Mouse (Mus musculus): ENCODE data around the gene Lpar3.

DNA sequence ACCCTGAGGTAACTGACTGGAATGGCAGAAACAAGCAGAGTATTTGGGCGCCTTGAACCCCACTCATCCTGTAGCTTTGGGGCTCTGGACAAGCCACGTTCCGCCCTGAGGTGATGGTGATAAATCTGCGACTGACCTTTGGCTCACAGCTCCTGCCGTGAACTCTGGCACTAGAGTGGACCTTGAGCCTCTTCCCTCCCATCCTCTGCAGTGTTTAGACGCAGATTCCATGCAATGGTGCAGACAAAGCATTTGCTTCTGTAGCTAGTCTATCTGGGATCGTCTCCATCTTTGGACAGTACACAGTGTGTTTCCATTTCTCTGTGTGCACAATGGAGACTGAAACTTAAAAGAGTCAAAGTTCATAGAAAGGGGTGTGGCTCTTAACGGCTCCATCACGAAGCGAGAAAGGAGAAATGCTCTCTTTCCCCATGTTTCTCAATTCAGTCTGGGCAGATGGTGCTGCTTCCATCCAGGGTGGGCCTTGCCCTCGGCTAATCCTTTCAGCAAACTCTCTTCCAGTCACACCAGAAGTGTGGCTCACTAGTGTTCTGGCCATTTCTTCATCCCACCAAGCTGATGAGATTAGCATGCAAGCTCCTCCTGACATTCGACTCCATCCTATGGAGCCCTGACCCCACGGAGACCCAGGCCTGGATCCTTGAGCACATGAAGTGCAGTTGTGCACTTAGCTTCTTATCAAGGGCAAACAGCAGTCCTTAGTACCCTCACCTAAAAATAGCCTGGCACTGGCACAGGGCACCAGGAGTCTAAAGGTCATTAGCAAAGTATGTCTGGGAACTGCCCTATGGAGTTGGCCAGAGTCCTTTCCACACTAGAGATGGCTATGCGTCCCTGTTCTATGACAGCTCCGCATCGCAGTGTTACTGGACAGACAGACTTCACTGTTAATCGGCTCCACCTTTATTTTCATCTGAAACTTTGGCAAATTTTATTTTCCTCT lies 23.7 kb upstream of the Lpar3 start:
- TF ChIP-seq GATA1 (IDR thresholded peaks at IDR 0.05; ENCODE audit: borderline replicate concordance, low read length) (no peak), CTCF (IDR thresholded peaks at IDR 0.05; ENCODE audit: low read depth, low read length) (no peak)
